Mouse (Mus musculus) stomach, postnatal 0 days (tissue): ENCODE results near the gene Mad2l1bp. TPM values are rescaled to one million over a fixed set of nuclear protein-coding genes. Genes with fewer than 3 reads are reported as not detected.

Experiments used
- ATAC-seq: fragments of 200-750 bp; cut with Nextera tagmentation; 2 replicates; pipeline ENCODE4 v1.8.0; 2017; ENCODE audit not compliant: low FRiP score, low TSS enrichment
- DNase-seq: peaks from one replicate; pipeline ENCODE4 v3.0.0-alpha.2; 2016; ENCODE audit warnings: low spot score
- H3K27ac ChIP-seq: fragments of 300-500 bp; sonication (generic); replicated peaks from 2 replicates; pipeline ENCODE4 v1.5.1; 2014; ENCODE audit warnings: mild to moderate bottlenecking, control low read depth
- H3K27me3 ChIP-seq: fragments of 300-500 bp; sonication (generic); 2 replicates; pipeline ENCODE4 v1.6.1; 2014; ENCODE audit warnings: low read length; ENCODE audit not compliant: control insufficient read depth, insufficient read depth
- H3K36me3 ChIP-seq: fragments of 300-500 bp; sonication (generic); 2 replicates; pipeline ENCODE4 v1.6.1; 2014; ENCODE audit warnings: low read length, mixed read lengths; ENCODE audit not compliant: control insufficient read depth, insufficient read depth
- H3K4me1 ChIP-seq: fragments of 300-500 bp; sonication (generic); replicated peaks from 2 replicates; pipeline ENCODE4 v1.6.1; 2014; ENCODE audit warnings: antibody characterized with exemption; ENCODE audit not compliant: control insufficient read depth, insufficient read depth
- H3K4me2 ChIP-seq: fragments of 300-500 bp; sonication (generic); replicated peaks from 2 replicates; pipeline ENCODE4 v1.6.1; 2014; ENCODE audit warnings: low read depth, mild to moderate bottlenecking, control low read depth, moderate library complexity
- H3K4me3 ChIP-seq: fragments of 300-500 bp; sonication (generic); 2 replicates; pipeline ENCODE4 v1.5.1; 2014; ENCODE audit warnings: low read depth, low read length, control low read depth
- H3K9ac ChIP-seq: fragments of 300-500 bp; sonication (generic); 2 replicates; pipeline ENCODE4 v1.6.1; 2014; ENCODE audit warnings: mild to moderate bottlenecking, low read length, control low read depth, mixed read lengths
- H3K9me3 ChIP-seq: fragments of 300-500 bp; sonication (generic); 2 replicates; pipeline ENCODE4 v1.6.1; 2016; ENCODE audit warnings: low read length; ENCODE audit not compliant: control insufficient read depth
- CTCF ChIP-seq: IDR thresholded peaks from 2 replicates; pipeline ENCODE4 v1.5.1; 2016; ENCODE audit warnings: antibody characterized with exemption, low read depth, mild to moderate bottlenecking, moderate library complexity
- EP300 ChIP-seq: optimal IDR thresholded peaks from 2 replicates; pipeline ENCODE3; 2016; ENCODE audit warnings: antibody characterized with exemption
- WGBS: fragments of 180-500 bp; shearing (Covaris S2); extraction: QIAGEN DNeasy Blood & Tissue Kit; methylation state at CpG from one replicate; pipeline ENCODE4 v1.1.7; 2014; 5-methylcytosine and 5-hydroxymethylcytosine counted together
- polyA plus RNA-seq: library from polyadenylated mRNA; unstranded; fragments of >200 nt; fragmentation: Nextera tagmentation; extraction: Ambion mirVana; gene quantifications from 2 replicates; pipeline ENCODE4 v1.2.1, GENCODE M21; 2015

Mad2l1bp gene
- polyA plus RNA-seq, 1 experiment from 2014 or later = 35.5 TPM

DNA sequence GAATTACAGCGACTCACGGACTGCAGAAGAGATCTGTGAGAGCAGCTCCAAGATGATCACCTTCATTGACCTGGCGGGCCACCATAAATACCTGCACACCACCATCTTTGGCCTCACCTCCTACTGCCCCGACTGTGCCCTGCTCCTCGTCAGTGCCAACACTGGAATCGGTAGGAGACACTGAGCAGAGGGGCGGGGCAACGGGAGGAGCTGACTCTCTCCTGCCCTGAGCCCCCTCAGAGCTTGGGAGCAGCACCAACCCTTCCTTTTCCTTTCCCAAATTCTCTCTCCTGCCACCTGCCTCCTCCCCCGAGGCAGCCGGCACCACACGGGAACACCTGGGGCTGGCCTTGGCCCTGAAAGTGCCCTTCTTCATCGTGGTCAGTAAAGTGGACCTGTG is 12.1 kb upstream of the Mad2l1bp start:
- Histone ChIP-seq H3K27ac (no peak overlapping the region), H3K36me3 (peaks cover 29% of the 10 kb centered on the region), H3K4me2 (no peak overlapping the region), H3K4me1 (no peaks in the 10 kb centered on the region; the same call in 1 of the 2 replicates), H3K27me3 (no peaks in the 10 kb centered on the region), H3K4me3 (no peak overlapping the region), H3K9me3 (no peaks in the 10 kb centered on the region), H3K9ac (no peak overlapping the region)
- TF ChIP-seq CTCF (no peak), EP300 (no peak)
- no peak for ATAC-seq
- DNase-seq = no peak
- WGBS = 84% methylated on average over 12 of the region's 12 CpGs

DNA sequence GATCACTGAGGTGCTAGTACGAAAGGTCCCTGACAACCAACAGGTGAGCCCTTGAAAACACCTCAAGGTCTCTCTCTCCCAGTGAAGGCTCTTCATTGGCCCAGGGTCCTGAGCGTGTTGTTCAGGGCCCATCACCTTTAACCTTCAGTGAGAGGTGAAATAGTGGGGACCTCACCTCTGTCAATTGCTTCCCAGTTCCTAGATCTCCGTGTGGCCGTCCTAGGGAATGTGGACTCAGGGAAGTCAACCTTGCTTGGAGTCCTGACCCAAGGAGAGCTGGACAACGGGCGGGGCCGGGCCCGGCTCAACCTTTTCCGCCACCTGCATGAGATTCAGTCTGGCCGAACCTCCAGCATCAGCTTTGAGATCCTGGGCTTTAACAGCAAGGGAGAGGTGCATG is 11.4 kb upstream of the Mad2l1bp start:
- H3K27me3 ChIP-seq = no peaks in the 10 kb centered on the region
- no peak for ATAC-seq
- TF ChIP-seq CTCF = no peak
- no peaks in the 10 kb centered on the region for H3K9me3 ChIP-seq
- peaks cover 25% of the 10 kb centered on the region for H3K36me3 ChIP-seq
- H3K9ac ChIP-seq = no peak overlapping the region
- 84% methylated on average over 10 of the region's 10 CpGs for WGBS
- no peaks in the 10 kb centered on the region; the same call in 1 of the 2 replicates for H3K4me1 ChIP-seq
- H3K4me2 ChIP-seq = no peak overlapping the region
- no peak overlapping the region for H3K27ac ChIP-seq
- no peak for DNase-seq
- no peak overlapping the region for H3K4me3 ChIP-seq

DNA sequence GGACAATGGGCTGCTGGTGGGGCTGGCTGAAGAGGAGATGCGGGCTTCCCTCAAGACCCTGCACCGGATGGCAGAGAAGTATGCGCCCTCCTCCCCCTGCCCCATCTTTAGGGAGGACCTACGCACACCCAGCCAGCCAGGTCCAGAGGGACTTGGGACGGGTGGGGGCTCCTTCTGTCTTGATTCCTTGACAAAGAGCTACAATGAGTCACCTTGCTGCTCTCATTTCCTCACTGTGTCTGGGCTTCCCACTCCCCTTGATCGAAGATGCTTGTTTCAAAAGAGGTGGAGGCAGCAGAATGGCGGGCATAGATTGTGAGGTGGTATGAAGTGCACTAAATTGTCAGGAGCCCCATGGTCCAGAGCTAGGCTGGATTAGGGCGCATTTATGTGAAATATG is 10.9 kb upstream of the Mad2l1bp start:
- Histone ChIP-seq H3K27me3 (no peaks in the 10 kb centered on the region), H3K4me2 (no peak overlapping the region), H3K36me3 (peaks cover 22% of the 10 kb centered on the region), H3K4me1 (no peaks in the 10 kb centered on the region; the same call in 1 of the 2 replicates), H3K4me3 (no peak overlapping the region), H3K9ac (no peak overlapping the region), H3K9me3 (no peaks in the 10 kb centered on the region), H3K27ac (no peak overlapping the region)
- DNase-seq = no peak
- WGBS = 94% methylated on average over 8 of the region's 8 CpGs
- TF ChIP-seq CTCF (no peak), EP300 (no peak)
- no peak for ATAC-seq

DNA sequence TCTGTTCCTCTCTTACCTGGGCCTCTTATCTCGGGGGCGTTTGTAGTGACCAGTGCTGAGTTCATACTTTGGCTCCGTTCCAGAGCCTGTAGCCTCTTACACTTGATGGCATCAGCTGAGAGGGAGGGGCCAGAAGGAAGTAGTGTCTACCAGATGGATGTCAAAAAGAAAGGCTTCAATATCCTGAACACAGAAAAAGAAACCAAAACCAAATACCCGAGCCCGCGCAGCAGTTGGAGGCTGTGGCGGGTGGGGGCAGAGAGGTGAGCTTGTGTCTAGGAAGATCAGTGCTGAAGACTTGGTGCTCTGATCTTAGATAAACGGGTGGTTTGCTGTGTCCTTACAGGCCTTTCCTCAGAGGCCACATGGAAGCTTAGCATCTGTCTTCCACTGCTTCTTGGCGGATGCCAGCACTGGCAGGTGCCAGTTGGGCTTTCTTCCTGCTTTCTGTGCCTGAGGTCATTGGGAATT is 9.6 kb upstream of the Mad2l1bp start:
- 57% methylated on average over 9 of the region's 9 CpGs for WGBS

DNA sequence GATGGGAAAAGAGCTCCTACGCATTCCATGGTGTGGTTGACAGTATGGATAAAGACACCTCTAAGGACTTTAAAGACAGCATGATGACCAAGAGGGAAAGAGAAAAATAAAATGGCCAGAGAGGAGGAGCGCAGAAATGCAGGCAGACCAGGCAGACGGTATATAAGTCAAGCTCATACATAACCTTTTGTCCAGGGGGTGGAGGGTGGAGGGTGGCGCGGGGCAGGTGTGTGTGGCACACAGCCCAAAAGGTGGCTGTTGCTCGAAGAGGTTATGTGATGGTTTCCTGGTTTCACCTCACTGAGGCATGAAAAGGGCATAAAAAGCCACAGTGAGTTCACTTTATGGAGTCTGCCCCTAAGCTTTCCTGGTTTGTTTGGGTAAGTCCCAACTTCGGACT is 9.2 kb upstream of the Mad2l1bp start:
- DNase-seq (no peak), ATAC-seq (no peak; the same call in 1 of the 2 replicates)
- Histone ChIP-seq H3K4me1 (no peaks in the 10 kb centered on the region; the same call in 1 of the 2 replicates), H3K27ac (peak overlapping the region; percentile 65), H3K4me2 (peak overlapping the region; percentile 86), H3K36me3 (peaks cover 12% of the 10 kb centered on the region; the same call in 1 of the 2 replicates), H3K9ac (no peak overlapping the region), H3K4me3 (no peak overlapping the region), H3K27me3 (no peaks in the 10 kb centered on the region), H3K9me3 (no peaks in the 10 kb centered on the region)
- no peak for TF ChIP-seq CTCF
- no peak for TF ChIP-seq EP300
- 64% methylated on average over 7 of the region's 7 CpGs for WGBS

More for the DNA sequence above, 9.6 kb upstream of the Mad2l1bp start:
- TF ChIP-seq EP300 (no peak), CTCF (no peak)
- DNase-seq (peak; percentile 78), ATAC-seq (peak; percentile 33)
- Histone ChIP-seq H3K4me3 (no peak overlapping the region), H3K27ac (peak overlapping the region; percentile 65), H3K36me3 (peaks cover 16% of the 10 kb centered on the region), H3K4me2 (peak overlapping the region; percentile 86), H3K4me1 (no peaks in the 10 kb centered on the region; the same call in 1 of the 2 replicates), H3K9ac (no peak overlapping the region), H3K27me3 (no peaks in the 10 kb centered on the region), H3K9me3 (no peaks in the 10 kb centered on the region)

DNA sequence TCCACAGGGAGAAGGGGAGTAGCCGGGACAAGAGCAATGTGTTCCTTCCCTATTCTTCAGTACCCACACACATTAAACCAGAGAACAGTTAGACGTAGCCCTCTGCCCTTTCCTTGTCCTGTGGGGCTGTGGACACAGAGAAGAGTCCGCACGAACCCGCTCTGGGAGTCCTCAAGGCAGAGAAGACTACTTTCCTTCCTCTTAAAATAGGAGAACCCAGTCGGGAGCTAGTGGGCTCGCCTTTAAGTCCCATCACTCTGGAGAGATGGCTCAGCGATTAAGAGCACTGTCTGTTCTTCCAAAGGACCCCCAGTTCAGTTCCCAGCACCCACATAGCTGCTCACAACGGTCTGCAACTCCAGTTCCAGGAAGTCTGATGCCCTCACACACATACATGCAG is 8.4 kb upstream of the Mad2l1bp start:
- 44% methylated on average over 9 of the region's 9 CpGs for WGBS
- peak overlapping the region; percentile 80 for H3K4me3 ChIP-seq
- peak overlapping the region; percentile 91 for H3K27ac ChIP-seq
- ATAC-seq (no peak), DNase-seq (no peak)
- H3K27me3 ChIP-seq = no peaks in the 10 kb centered on the region
- peak overlapping the region; percentile 86 for H3K4me2 ChIP-seq
- H3K9me3 ChIP-seq = no peaks in the 10 kb centered on the region
- no peaks in the 10 kb centered on the region; the same call in 1 of the 2 replicates for H3K4me1 ChIP-seq
- H3K9ac ChIP-seq = peak overlapping the region; percentile 88
- TF ChIP-seq CTCF (no peak), EP300 (no peak)
- peaks cover 10% of the 10 kb centered on the region; the same call in 1 of the 2 replicates for H3K36me3 ChIP-seq
